Mouse (Mus musculus): ENCODE data around the gene Plekhg4. TPM values are rescaled to one million over a fixed set of nuclear protein-coding genes. Genes with fewer than 3 reads are reported as not detected.

Gene Plekhg4
- total and polyA plus RNA-seq, 3 experiments = 0.44 to 1.1 (median 0.54) TPM

DNA sequence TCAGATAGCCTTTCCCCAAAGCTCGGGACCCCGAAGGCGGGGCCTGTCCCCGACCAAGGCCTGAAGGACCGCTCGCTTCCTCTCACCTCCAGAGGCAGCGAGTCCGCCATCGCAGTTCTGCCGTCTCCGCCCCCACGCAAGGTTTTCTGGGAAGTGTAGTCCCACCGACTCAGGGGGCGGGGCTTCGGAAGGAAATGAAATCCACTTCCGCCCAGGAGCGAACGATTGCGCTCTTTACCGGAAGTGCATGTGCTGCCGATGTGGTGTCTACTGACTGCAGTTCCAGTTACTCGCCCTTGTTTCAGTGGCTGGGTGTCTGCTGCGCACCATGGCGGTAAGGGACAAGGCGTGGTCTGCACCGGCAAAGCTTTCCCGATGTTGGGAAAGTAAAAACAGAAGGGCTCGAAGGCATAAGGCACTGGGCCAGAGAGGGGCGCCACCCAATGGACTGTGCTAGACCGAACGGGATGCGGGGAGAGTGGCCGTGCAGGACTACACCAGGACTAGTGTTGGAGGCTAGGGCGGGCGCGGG lies 46.9 kb upstream of the Plekhg4 start, which contains the start of the genes Lrrc29 and Tmem208 (continued):
- no peak for TF ChIP-seq JUN (IDR thresholded peaks at IDR 0.05; ENCODE audit: insufficient read depth, low read depth, low read length)
- TF ChIP-seq SIN3A (IDR thresholded peaks at IDR 0.05; ENCODE audit: low read length) = peak; percentile 88
- TF ChIP-seq TCF12 (IDR thresholded peaks at IDR 0.05; ENCODE audit: low read depth, low read length) = peak; percentile 96
- TF ChIP-seq CHD1 (IDR thresholded peaks at IDR 0.05; ENCODE audit: low read depth, low read length) = no peak
- peak; percentile 80 for TF ChIP-seq MYC (IDR thresholded peaks at IDR 0.05; ENCODE audit: low read depth, low read length)
- TF ChIP-seq MAFK (IDR thresholded peaks at IDR 0.05; ENCODE audit: insufficient replicate concordance, low read length) = no peak
- TF ChIP-seq BHLHE40 (IDR thresholded peaks at IDR 0.05; ENCODE audit: low read depth, low read length) = peak; percentile 56; the same call in 1 of the 2 replicates
- peak; percentile 55; the same call in 1 of the 2 replicates for TF ChIP-seq MAX (IDR thresholded peaks at IDR 0.05; ENCODE audit: low read length)
- TF ChIP-seq KAT2A (IDR thresholded peaks at IDR 0.05; ENCODE audit: insufficient replicate concordance, low read length) = peak; percentile 94
- 0 out of 2 replicates have a peak, but pooled peaks have one; percentile 43 for TF ChIP-seq IRF4 (IDR thresholded peaks at IDR 0.05; ENCODE audit: low read depth, low read length)
- peak; percentile 97 for TF ChIP-seq ELF1 (IDR thresholded peaks at IDR 0.05; ENCODE audit: low read depth, low read length)
- TF ChIP-seq NRF1 (IDR thresholded peaks at IDR 0.05; ENCODE audit: low read depth, low read length) = peak; percentile 55; the same call in 1 of the 2 replicates
- no peak for TF ChIP-seq MAZ (IDR thresholded peaks at IDR 0.05; ENCODE audit: low read depth, low read length)
- TF ChIP-seq ZMIZ1 (IDR thresholded peaks at IDR 0.05; ENCODE audit: low read depth, low read length) = peak; percentile 51; the same call in 1 of the 2 replicates
- no peak for TF ChIP-seq ETS1 (conservative IDR thresholded peaks at IDR 0.05; ENCODE audit: low read depth, low read length)
- peak; percentile 88 for TF ChIP-seq TBP (conservative IDR thresholded peaks at IDR 0.05; ENCODE audit: low read depth, low read length)
- no peak for TF ChIP-seq ZKSCAN1 (IDR thresholded peaks at IDR 0.05; ENCODE audit: borderline replicate concordance, low read depth, low read length)
- peak; percentile 94 for TF ChIP-seq NELFE (IDR thresholded peaks at IDR 0.05; ENCODE audit: low read depth, low read length)
- no peak for TF ChIP-seq ZNF384 (IDR thresholded peaks at IDR 0.05; ENCODE audit: low read depth, low read length)
- no peak; the same call in 1 of the 2 replicates for TF ChIP-seq CHD2 (IDR thresholded peaks at IDR 0.05; ENCODE audit: low read length)

DNA sequence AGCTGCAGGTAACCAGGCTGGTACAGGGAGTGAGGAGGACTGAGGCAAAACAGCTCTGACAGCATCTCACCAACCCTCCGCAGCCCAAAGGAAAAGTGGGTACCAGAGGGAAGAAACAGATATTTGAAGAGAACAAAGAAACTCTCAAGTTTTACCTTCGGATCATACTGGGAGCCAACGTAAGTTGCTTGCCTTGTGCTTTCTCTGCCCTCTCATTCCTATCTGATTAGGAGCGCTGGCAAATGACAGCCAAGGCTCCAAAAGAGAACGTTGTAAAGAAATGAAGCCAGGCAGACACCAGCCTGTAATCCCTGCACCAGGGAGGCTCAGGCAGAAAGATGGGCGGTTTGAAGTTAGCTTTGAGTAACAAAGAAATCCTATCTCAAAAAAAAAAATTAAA lies 46.1 kb upstream of the Plekhg4 start:
- Histone ChIP-seq H3K4me3 (replicated peaks in 1 of 3; ENCODE audit: low read depth in 2 of 3, low read length in 2 of 3, poor library complexity in 1 of 3) (peak overlapping the region; percentile 75 to 95 (median 84)), H3K27me3 (replicated peaks) (no peaks in the 10 kb centered on the region), H3K4me1 (ENCODE audit: control insufficient read depth in 1 of 2, insufficient read depth in 2 of 2) (peaks cover 3 to 22% of the 10 kb centered on the region in 2 experiments), H3K9me3 (replicated peaks; ENCODE audit: low read length) (no peaks in the 10 kb centered on the region), H3K36me3 (replicated peaks in 1 of 2; ENCODE audit: control insufficient read depth in 1 of 2, insufficient read depth in 1 of 2, low read length in 1 of 2) (peaks cover 49 to 61% of the 10 kb centered on the region in 2 experiments), H3K4me2 (ENCODE audit: insufficient read depth, low read depth, poor library complexity, severe bottlenecking) (peak overlapping the region; percentile 83), H3K27ac (ENCODE audit: insufficient read depth, low read depth) (no peak overlapping the region), H3K9ac (ENCODE audit: insufficient read depth, low read depth) (peak overlapping the region; percentile 84), H3K79me2 (replicated peaks; ENCODE audit: control insufficient read depth, extremely low read depth, insufficient read depth, poor library complexity, severe bottlenecking) (peaks cover 14% of the 10 kb centered on the region)
- in situ Hi-C loops (cut with MboI; ENCODE audit: low pct_ligation_motif_present, low pct_unique_long_range_greater_than_20kb, low sequenced_read_pairs) (no loop called here), dilution Hi-C loops (cut with MboI; ENCODE audit: extremely low pct_ligation_motif_present, extremely low pct_unique_long_range_greater_than_20kb, low sequenced_read_pairs) (no loop called here)
- DNase-seq (ENCODE audit: extremely low read depth) = no peak
- TF ChIP-seq ZNF384 (IDR thresholded peaks at IDR 0.05; ENCODE audit: low read depth, low read length) (no peak), SMC3 (IDR thresholded peaks at IDR 0.05; ENCODE audit: low read depth, low read length) (no peak), MYC (IDR thresholded peaks at IDR 0.05; ENCODE audit: low read depth, low read length) (no peak), USF1 (IDR thresholded peaks at IDR 0.05; ENCODE audit: low read depth, low read length) (no peak), NELFE (IDR thresholded peaks at IDR 0.05; ENCODE audit: low read depth, low read length) (no peak), TBP (conservative IDR thresholded peaks at IDR 0.05; ENCODE audit: low read depth, low read length) (no peak), EP300 (IDR thresholded peaks at IDR 0.05; ENCODE audit: low read length) (no peak), POLR2AphosphoS2 (IDR thresholded peaks at IDR 0.05; ENCODE audit: low read depth, low read length) (no peak), HCFC1 (IDR thresholded peaks at IDR 0.05; ENCODE audit: low read depth, low read length) (no peak), UBTF (IDR thresholded peaks at IDR 0.05; ENCODE audit: low read depth, low read length) (no peak), MEF2A (IDR thresholded peaks at IDR 0.05; ENCODE audit: borderline replicate concordance, low read depth, low read length) (no peak)

Data from CH12.LX (cell line).